In genomic region chr6:67241263-67241662, GRCm38 (mm10) we compare ENCODE assay signal across 15 mouse cellular contexts.
"Had no signal": no experiment of that assay in that cellular context is flagged by ENCODE, and none has a peak within 500 bp of the region (broad histone marks: within the 10 kb centered on the region; RNA-seq: fewer than 3 reads in every experiment).

No protein-coding gene starts in this region.

- H3K27me3 ChIP-seq: midbrain, embryonic 12.5 days; neural tube, embryonic 13.5 days; neural tube, embryonic 15.5 days; stomach, embryonic 15.5 days had no signal

- H3K4me2 ChIP-seq: lung, embryonic 14.5 days; midbrain, embryonic 12.5 days; neural tube, embryonic 13.5 days; neural tube, embryonic 15.5 days; stomach, embryonic 15.5 days had no signal

- H3K9me3 ChIP-seq: midbrain, embryonic 12.5 days; neural tube, embryonic 13.5 days; neural tube, embryonic 15.5 days; stomach, embryonic 15.5 days had no signal

- DNase-seq: lung, adult 18-20 months; lung, embryonic 14.5 days; lung, postnatal 10 days; lung, postnatal 4 days; midbrain, embryonic 14.5 days; right cerebral cortex, postnatal 14 days; thymus, adult 2 months; thymus, postnatal 36 days had no signal

- H3K27ac ChIP-seq: midbrain, embryonic 12.5 days; neural tube, embryonic 13.5 days; neural tube, embryonic 15.5 days; stomach, embryonic 15.5 days; stomach, postnatal 0 days had no signal

- H3K4me3 ChIP-seq: midbrain, embryonic 12.5 days; myocyte; neural tube, embryonic 13.5 days; neural tube, embryonic 15.5 days; stomach, embryonic 15.5 days had no signal

- H3K36me3 ChIP-seq: midbrain, embryonic 12.5 days; neural tube, embryonic 13.5 days; neural tube, embryonic 15.5 days; stomach, embryonic 15.5 days had no signal

- H3K9ac ChIP-seq: lung, embryonic 14.5 days; midbrain, embryonic 12.5 days; neural tube, embryonic 13.5 days; neural tube, embryonic 15.5 days; stomach, embryonic 15.5 days had no signal

- H3K4me1 ChIP-seq: midbrain, embryonic 12.5 days; neural tube, embryonic 13.5 days; neural tube, embryonic 15.5 days; stomach, embryonic 15.5 days had no signal

- ATAC-seq: midbrain, embryonic 16.5 days had no signal
